Mouse (Mus musculus): Measurements from ENCODE around the gene Kcnk3.

Kcnk3 gene

DNA sequence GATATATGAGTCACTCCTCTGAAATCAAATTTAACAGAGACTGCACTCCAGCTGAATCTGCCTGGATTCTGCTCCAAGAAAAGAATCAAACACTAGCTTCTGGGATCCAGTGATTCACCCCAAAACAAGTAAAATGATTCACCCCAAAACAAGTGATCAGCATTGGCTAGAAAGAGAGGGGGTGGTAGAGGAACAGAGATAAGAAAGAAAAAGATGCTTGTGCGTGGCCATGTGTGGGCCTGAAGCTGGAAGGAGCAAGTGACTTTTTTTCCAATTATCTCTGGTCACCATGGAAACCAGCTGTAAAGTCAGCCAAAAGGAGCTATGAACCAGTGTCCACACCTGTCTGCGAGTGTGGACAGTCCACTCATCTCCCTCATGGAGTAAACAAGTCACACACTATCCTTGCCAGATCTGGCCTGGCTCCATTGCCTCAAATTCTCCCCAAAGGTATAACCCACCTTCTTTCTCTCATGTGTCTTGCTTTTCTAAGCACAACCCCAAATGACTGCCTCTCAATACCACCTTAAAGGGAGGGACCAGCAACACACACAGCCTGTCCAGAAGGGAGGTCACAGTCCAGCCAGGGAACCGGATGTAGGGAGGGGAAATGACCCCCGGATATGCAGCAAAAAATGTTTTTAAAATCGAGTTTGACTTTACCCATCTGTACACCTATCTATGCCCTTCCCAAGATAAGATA is 55.7 kb downstream of the Kcnk3 start:
- DNase-seq (ENCODE audit: low spot score): no peak

DNA sequence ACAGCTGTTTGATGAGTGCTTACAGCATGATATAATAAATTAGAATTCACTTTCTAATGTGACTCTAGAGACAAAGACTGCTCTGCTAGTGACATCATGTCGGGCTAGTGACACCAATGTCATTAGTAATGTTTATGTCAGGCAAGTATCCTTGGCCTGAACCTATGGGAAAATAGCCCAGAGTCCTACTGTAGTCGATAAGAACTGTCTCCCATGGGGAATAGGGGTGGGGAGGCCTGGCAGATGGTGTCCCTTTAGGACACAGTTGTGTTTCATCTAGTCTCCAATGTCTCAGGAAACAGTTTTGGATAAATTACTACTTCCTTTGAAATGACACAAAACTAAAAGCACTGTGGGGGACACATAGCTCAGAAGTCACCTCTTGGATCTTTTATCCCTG is 58.1 kb downstream of the Kcnk3 start:
- no peak for DNase-seq (ENCODE audit: low spot score)

DNA sequence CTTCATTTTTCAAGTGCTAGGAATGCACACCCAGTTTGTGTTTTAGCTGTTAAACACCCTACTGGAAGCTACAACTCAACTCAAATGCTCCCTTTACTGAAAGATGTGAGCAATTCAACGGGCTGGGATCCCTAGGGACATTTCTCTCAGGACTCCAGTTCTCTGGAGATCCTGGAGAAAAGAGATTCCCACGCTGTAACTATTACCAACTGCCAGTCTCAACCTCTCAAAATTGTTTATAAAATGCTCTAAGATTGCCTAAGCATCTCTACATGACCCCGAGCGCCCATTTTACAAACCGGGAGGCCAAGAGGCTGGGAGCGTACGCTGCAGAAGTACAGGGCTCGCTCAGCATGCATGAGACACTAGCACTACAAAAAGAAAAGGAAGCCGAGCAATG is 59.4 kb downstream of the Kcnk3 start:
- no peak for DNase-seq (ENCODE audit: low spot score)

DNA sequence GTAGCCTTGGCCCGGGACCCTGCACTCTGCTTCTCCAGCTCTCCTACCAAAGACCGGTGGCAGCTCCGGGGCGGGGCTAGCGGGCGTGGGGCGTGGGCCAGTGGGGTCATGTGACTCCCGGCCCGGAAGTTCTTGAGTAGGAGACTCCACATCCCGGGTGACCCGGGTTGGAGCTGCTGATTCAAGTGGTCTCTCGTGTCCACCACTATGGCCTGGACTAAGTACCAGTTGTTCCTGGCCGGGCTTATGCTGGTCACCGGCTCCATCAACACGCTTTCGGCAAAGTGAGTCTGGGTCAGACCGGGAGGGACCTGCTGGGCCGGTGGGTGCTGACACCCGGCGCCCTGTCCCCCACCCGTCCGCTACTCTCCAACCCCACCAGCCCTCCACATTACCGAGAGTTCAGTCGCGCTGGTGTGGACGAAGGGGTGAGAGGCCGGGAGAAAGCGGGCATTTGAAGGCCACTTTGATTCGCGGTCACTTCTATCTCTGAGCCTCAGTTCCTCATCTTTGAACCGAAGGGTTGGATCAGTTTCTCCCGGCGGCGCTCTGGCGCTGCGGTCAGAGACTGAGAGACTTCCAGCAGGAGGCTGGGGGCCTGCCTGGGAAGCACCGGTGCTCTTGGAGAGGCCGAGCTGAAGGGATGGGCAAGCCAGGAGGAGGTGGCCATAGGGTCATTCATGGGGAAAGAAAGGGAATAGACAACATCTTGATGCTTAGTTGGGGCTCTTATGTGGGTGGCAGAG is 60.0 kb downstream of the Kcnk3 start, which contains the start of gene Slc35f6:
TSS of gene Slc35f6 (plus strand) at position 119 of the 746 bp plus-strand sequence.
- peak; percentile 92 for DNase-seq (ENCODE audit: low spot score)

DNA sequence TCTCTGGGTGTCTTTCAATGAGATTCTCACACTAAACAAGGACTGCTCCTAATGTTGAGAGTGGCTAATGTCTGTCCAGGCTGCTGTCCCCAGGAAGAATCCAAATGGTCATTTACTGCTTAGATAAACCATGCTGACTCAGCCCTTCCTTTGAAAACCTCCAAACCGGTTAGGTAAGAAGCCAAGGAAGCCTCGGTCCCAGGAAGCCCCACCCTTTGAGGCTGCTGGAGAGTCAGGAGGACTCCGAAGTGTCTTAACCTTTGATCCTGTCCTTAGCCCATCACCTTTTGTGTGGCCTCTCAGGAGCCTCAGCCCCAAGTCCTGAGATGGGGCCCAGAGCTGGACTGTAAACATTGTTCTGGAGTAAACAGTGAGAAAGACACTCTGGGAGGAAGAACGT is 61.6 kb downstream of the Kcnk3 start:
- DNase-seq (ENCODE audit: low spot score): peak; percentile 86

DNA sequence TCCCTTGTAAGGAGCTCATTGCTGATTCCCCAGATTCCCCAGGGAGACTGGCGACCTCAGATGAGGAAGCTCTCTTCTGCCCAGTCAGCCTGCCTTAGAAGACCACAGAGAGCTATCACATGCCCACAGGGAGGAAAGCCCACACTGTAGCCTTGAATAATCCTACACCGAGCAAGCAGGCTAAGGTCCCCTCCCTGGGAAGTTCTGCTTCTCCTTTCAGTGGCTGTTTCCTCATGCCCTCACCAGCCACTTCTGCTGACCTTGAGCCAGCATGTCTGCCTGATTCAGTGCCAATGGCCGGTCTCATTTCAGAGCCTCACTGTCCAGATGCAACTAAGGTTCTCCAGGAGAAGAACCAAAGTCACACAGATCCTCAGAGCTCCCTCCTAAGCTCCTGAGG is 62.8 kb downstream of the Kcnk3 start:
- DNase-seq (ENCODE audit: low spot score): no peak

DNA sequence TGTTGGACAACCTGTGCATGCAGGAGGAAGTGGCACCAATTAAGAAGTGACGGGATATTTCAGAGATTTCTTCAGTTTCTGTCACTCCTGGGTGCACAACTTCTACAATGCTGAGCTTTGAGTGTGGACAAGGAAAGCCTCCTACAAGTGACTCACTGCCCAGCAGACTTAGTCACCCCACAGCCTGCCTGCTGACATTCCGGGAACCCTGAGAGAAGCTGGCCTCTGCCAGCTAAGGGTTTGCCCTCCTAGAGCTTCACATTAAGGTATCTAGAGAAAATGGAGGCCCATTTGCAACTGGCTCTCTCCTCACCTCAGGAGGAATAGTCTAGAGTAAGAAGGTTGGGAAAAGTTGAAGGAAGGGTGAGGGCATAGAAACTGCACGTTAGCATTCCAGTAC is 63.6 kb downstream of the Kcnk3 start:
- DNase-seq (ENCODE audit: low spot score): no peak

DNA sequence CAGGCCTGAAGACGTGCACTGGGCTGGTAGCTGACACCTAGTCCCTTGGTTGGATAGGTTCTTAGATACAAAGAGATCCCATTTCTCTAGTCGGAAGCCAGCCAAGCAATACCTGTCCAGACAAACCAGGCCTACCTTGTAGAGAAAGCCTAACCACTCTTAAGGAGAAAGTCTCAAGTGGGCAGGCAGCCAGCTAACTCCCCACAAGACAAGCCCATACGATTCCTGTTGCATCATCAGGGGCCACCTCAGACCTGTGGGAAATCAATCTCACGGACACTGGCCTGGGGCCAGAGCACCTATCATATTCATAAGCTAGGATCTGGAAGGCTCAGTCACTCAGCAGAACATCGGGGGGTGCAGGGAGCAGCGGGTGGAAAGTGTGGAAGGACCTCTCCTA is 65.3 kb downstream of the Kcnk3 start:
- DNase-seq (ENCODE audit: low spot score): no peak

DNA sequence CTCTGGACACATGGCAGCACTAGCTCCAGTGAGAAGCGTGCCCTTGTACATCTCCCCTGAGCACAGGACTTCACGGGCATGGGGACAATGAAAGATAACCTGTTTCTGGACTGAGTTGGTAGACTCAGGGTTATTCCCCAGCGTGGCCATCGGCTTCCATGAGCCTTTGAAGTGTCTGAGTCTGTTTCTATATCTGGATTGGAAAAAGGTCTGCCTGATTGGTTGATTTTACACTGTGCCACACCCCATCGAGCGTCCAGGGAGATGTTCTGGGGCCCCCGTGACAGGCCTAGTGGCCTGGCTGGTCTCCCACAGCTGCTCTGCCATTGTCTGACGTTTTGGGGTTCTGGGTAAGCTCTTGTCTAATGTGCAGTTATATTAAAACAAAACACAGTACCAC is 67.1 kb downstream of the Kcnk3 start:
- DNase-seq (ENCODE audit: low spot score): no peak

DNA sequence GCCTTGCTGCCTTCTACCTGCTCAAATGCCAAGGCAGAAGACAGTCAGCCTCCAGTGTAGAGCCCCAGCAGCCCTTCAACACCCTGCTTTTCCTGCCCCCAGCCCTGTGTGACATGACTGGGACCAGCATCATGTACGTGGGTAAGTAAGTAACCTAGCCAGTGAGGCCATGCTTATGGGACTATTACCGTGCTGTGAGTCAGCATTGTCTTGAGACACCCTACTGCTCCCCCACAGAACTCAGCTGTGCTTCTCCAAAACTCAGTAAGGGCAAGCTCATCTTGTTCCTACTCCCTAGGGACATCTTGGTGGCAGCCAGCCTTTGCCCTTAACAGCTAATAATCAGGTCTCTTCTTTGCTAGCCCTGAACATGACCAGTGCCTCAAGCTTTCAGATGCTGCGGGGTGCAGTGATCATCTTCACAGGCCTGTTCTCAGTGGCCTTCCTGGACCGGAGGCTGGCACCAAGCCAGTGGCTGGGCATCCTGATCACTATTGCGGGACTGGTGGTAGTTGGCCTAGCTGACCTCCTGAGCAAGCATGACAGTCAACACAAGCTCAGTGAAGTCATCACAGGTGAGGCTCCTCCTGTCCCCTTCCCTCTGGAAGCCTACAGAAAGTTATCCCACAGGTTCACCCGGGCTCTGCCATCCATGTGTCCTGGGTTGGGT is 67.7 kb downstream of the Kcnk3 start:
- no peak for DNase-seq (ENCODE audit: low spot score)

DNA sequence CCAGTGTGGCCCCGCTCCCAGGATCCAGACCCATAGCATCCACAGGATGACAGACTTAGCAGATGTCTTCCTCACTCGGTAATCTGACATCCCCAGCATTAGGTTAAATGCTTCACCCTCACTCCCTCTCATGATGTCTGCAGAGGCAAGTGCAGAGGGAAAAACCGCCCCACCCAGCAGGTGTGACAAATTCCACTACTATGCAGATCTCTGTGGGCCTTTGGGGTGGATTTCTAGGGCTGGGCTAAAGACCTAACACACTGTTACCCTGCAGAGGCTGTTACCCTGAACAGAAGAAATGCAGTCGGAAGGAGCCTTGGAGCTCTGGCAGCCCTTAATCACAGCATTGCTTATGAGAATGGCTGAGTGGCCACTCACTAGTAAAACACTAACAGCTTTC is 71.1 kb downstream of the Kcnk3 start:
- DNase-seq (ENCODE audit: low spot score): no peak

DNA sequence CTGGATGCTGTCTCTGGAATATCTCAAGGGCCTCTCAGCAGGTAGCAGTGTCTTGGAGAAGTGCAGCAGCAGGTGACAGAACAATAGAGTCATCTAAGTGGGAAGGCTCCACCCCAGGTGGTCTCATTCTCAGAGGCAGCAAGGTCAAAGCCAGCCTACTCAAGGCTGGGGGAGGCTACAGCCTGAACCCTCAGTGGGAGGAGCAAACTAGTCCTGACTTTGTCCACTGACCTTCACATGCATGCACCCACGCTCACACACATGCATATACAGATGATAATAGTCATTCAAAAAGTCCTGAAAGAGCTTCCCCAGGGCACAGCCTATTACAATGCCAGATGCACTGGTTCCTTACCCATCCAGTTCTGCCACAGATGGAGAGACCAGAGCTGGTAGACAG is 72.3 kb downstream of the Kcnk3 start:
- no peak for DNase-seq (ENCODE audit: low spot score)

DNA sequence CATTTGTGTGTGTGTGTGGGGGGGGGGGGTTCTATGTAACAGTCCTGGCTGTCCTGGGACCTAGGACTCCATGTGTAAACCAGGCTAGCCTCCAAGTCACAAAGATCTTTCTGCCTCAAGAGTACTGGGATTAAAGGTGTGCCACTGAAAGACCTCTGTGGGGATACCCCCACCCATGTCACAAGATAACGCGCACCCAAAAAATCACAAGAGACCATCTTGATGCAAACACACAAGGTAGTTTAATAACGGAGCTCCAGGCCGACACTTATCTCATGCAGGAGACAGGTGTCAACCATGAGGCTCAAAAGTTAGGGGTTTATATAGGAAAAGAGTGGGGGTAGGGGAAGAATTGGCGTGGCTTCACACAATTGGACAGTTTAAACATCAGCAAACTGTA is 72.8 kb downstream of the Kcnk3 start:
- no peak for DNase-seq (ENCODE audit: low spot score)

DNA sequence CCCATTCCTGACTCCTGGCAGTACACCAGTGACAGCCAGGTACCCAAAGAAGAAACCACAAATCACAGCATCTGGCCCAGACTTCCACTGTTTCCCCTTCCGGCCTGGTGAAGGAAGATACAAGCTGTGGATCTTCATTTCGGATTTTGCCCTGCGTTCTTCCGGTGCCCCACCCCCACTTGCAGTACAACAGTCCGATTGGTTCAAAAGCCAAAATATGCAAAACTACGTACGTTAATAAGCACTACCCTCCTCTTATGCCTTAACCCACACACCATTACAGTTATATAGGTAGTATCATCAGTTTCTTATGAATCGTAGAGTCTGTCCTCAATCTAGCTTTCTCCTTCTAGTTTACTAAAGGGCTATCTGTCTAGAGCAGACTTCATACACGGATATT is 77.4 kb downstream of the Kcnk3 start:
- DNase-seq (ENCODE audit: low spot score): no peak

DNA sequence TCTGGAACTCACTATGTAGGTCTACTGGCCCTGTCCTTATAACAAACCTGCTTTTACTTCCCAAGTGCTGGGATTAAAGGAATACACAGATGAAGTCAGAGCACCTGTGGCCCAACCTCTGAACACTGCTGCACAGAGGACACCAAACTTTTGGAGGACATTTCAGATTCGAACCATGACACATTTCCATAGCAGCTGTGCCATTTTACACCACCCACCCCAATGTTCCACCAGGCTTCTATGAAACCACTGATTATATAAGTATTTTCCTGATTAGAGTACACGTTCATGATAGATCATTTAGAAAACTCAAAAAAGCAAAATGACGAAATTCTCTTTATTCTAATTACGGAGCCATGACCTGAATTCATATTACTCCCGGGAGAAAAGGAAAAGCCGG is 78.0 kb downstream of the Kcnk3 start:
- DNase-seq (ENCODE audit: low spot score): no peak

DNA sequence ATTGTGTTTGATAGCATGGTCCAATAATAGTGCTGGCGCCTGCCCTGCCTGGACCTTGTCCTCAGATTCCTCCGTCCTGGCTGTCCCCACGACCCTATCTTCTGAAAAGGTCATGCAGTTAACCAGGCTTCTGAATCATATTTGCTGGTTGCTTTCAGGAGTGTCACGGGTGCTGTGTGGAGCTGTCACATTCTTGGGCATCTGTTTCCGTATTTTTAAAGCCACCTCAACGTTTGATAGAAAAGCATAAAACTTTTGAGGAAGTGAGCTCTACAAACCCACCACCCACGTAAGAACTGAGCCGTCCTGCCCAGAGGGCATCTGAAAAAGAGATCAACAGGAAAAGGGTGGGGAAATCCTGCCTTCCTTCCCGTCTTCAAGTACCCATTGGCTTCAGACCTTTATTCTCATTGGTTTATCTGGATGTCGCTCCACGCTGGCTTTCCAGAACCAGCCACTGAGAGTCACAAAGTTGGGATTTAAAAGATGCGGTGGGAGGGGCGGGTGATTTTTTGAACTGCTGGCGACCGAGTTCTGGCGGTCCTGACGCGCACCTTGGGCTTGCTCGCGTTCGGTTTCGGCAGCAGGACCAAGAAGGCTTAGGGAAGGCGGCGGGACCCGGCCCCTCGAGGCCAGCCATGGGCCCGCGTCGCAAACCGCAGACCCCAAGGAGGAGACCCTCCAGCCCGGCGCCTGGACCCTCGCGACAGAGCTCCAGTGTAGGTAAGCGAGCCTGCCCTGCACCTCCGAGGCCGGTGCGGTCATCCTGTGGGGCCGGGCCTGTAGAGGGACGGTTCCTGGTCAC is 78.6 kb downstream of the Kcnk3 start, which contains the start of gene Cenpa:
TSS of gene Cenpa (plus strand) at position 387 of the 805 bp plus-strand sequence.
- DNase-seq (ENCODE audit: low spot score): peak; percentile 96

DNA sequence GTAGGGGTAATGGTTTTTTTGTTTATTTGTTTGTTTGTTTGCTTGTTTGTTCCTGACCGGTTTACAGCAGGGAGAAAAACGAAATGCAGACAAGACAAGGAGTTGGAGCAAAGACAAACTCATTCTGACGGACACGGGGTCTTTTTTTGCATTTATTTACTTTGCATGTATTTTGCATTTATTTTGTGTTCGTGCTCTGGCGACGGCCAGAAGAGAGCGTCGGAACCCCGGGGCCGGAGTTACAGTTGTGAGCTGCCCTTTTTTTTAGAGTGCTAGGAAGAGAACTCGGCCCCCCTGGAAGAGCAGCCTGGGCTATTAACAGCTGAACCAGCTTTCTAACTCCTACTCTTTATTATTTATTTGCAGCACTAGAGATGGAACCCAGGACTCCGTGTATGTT is 79.2 kb downstream of the Kcnk3 start:
- DNase-seq (ENCODE audit: low spot score): no peak

DNA sequence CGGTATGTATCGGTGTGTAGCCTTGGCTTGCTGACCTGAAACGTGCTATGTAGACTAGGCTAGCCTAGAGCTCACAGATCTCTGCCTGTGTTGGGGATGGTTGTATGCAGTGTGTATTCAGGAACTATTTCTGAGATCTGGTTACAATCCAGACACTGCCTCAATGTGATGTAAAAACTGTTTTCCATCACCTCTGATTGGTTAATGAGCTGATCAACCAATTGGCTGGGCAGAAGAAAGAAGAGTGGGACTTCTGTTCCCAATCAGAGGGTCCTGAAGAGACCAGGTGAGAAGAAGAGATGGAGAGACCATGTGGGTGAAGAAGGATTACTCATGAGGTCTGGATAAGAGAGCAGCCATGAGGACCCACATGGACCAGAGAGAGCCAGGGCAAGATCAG is 79.7 kb downstream of the Kcnk3 start:
- no peak for DNase-seq (ENCODE audit: low spot score)

DNA sequence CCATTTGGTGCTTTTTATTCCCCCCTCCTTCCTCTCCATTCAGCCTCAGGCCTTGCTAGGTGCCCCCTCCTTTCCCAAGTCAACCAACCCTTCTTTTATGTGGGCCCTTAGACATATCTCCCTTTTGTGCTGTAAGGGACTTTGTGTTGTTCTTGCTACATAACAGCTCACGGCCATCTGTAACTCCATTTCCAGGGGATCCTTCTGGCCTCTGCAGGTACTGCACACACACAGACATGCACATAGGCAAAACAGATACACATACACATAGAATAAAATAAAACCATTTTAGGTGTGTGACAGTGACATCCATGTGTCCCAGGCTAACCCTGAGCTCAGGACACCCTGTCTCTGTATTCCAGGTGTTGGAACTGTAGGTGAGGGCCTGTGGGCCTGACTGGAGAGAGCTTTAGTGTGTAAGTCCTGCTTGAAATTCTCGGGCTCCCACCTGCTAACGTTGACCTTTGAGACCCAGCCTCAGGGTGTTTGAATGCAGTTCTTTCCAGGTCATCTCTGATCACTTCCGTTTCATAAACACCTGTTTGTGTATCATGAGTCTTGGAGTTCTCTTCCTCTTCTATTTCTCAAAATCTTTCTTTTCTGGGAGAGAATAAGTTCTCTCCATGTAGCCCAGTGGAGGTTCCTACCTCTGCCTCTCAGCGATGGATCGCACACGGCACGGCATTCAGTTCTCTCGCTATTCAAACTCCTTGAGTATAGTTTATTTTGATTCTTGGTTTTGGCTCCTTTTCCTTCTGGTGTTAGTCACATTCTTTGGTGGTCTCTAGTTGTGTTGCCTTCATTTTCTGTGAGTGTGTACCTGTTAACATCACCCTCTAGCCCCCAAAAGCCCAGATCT is 80.9 kb downstream of the Kcnk3 start:
- DNase-seq (ENCODE audit: low spot score): peak; percentile 40

DNA sequence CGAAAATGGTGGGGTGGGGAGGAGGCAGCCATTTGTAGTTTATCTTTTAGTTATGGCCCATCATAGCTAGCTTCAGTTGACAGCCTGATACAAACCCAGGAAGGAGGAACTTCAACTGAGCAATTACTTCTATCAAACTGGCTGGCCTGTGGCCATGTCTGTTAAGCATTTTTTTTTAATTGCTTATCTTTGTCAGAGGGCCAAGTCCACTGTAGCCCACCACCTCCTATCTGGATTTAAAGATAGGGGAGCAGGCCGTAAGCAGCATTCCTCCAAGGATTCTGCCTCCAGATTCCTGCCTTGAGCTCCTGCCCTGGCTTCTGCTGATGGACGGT is 81.5 kb downstream of the Kcnk3 start:
- DNase-seq (ENCODE audit: low spot score): no peak

DNA sequence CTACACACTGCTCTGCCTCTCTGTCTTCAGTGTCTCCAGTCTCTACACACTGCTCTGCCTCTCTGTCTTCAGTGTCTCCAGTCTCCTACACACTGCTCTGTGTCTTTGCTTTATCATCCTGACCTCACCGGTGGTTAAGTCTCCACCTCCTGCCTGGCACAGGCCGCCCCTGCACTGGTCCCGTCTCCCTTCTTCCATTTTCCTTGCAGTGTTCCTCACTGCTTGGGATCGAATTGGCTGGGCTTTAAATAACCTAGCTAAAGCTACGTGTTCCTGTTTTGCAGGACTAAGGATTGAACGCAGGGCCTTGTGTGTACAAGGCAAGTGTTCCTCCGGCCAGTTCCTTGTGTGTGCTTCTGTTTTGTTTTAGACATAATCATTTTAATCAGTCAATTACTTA is 82.1 kb downstream of the Kcnk3 start:
- DNase-seq (ENCODE audit: low spot score): no peak

DNA sequence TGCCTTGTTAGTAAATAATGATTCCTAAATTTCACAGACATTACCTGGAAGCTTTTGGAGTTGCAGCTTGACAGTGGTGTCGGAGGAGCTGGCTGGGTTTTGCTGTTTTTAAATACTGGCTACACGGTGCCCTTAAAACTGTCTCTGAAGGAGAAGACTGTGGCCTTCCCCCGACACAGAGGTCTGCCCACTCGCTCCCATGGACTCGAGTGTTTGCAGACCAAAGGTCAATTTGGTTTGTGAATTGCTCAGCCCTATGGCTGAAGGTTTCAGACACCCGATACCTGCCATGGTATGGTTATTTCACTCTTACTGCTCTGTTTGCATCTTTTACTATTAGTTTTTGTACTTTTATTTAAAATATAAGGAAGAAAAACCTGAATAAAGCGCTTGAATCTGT is 86.0 kb downstream of the Kcnk3 start:
- DNase-seq (ENCODE audit: low spot score): no peak
